Mouse (Mus musculus) left cerebral cortex, postnatal 25 days (tissue): ENCODE data around the gene Gad1. TPM values are rescaled to one million over a fixed set of nuclear protein-coding genes. Genes with fewer than 3 reads are reported as not detected.

Experiments used
- DNase-seq, 2 experiments: peaks; one replicate each; pipeline ENCODE4 v3.0.0; 2022; ENCODE audit warnings: low spot score in 2 of 2, mixed read lengths in 1 of 2
- intact Hi-C: fragments of 180-260 bp; cut with DNase I; formaldehyde crosslinking; loops from one replicate; pipeline ENCODE4 v1.15.1; 2025
- total RNA-seq, 2 experiments: library from RNA; stranded (reverse); gene quantifications; 2 replicates each; pipeline ENCODE4 v1.2.3; 2021

Gene Gad1
- total RNA-seq, 2 experiments from 2014 or later = 313 to 395 TPM

GRCm38 (mm10) chr2:70616076-70616475, 63.2 kb downstream of the Gad1 start:
- no peak for DNase-seq
- intact Hi-C loops = no loop called here

DNA sequence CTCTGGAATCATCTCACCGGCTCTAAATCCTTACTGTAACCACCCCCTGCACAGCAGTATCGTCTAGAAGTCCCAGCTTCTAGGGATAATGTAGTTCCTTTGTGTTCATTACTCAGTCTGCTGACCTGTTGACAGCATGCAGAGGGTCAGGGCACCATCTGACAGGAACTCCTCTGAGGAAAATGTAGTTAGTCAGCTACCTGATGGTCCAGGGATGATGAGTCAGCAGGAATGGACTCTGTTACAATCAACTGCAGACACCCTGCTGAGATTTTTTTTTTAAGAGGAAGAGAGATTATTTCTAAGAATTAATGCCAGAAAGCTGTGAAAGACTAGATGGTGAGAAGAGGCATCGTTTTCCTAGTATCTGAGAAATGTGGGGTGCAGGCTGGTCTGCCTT, 63.7 kb downstream of the Gad1 start:
- DNase-seq = no peak
- intact Hi-C loops = no loop called here

- intact Hi-C loops = no loop called here
- no peak for DNase-seq
These were observed 66.5 kb downstream of the Gad1 start for GRCm38 (mm10) chr2:70619232-70619835.

DNA sequence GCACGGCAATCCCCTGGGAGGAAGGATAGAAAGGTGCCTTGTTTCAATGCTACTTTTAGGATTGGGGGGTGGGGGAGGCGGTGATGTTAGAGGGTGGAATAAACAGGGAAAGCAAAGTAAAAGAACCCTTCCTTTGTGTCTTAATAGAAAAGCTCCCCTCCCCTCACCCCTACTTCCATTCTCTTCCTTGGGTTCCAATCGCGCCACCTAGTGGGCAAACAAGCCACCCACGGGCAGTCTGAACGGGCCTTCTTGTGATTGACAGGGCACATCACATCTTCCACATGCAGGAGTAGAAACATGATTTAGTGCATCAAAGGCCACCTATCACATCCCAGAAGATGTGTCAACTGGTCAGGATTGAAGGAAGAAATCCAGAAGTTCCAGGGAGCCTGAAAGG, 67.4 kb downstream of the Gad1 start:
- DNase-seq = peak; percentile 22 to 41
- intact Hi-C loops = no loop called here

GRCm38 (mm10) chr2:70622244-70622643, 69.4 kb downstream of the Gad1 start:
- intact Hi-C loops = no loop called here
- DNase-seq = no peak

- no peak for DNase-seq
- intact Hi-C loops = no loop called here
These were observed 72.9 kb downstream of the Gad1 start for GRCm38 (mm10) chr2:70625761-70626160.

DNA sequence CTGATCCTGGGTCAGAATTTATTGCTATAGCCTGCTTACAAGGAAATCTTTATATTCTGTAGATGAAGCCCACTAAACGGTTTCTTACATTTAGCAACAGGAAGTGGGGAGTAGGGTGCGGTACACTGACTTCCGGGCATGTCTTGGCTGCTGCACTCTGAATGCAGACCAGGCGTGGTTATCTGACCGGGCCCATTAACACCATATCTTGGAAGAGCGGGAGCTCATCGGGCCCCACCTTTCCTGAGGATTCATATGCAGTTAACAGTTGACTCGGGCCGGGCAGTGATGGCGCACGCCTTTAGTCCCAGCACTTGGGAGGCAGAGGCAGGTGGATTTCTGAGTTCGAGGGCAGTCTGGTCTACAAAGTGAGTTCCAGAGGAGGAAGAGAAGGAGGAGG, 75.5 kb downstream of the Gad1 start:
- intact Hi-C loops = no loop called here
- DNase-seq = no peak

DNA sequence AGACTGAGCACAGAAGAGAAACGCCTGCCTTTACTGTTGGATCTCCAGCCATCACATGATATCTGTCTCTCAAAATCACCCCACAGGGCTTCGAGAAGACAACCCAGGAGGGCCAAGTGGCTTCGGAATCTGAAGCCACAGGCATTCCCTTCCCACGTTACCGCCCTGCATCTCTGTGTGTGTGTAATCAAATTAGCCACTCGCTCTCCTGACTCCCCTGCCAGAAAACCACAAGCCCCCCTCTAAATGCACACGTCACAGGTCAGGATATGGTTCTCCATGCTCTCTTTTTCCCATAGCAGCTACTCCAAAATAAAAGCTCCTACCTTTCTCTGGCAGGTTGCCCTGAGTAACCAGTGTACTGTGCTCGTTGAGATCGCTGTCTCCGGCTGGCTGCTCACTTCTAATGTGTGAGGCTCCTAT, 76.5 kb downstream of the Gad1 start:
- intact Hi-C loops = no loop called here
- peak; percentile 14 to 21 for DNase-seq

- DNase-seq = no peak
- intact Hi-C loops = no loop called here
These were observed 77.0 kb downstream of the Gad1 start for GRCm38 (mm10) chr2:70629921-70630320.

- no peak for DNase-seq
- intact Hi-C loops = no loop called here
These were observed 78.4 kb downstream of the Gad1 start for GRCm38 (mm10) chr2:70631321-70631720.

- intact Hi-C loops = no loop called here
- DNase-seq = no peak
These were observed 79.5 kb downstream of the Gad1 start for GRCm38 (mm10) chr2:70632412-70632811.

DNA sequence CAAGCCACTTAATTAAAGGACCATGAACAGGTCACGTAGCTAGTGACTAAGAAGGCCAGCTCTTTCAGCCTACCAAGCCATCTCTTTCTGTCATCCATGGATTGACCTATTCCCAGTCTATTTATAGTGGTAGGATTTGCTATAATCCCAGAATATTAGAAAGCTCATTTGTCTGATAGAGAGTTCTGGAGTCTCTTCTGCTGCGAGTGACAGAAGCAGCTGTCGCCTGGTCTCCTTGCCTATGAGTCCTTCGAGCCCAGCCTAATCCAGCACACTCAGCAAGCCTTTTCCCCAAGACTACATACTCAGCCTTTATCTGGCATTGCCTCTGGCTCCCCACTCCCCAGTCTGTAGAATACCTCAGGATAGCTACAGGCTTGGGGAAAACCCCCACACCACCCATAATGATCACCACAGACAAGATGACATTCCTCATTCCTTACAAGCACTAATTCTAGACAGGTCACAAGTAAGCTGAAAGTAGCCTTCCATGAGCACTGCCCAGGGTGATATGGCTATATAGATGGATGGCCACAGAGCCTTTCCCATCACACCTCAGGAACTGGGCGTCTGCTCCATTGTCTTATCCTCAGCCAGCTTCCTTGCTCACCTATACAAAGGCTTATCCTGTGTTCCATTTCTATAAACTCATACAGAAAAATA, 81.3 kb downstream of the Gad1 start:
- intact Hi-C loops = no loop called here
- DNase-seq = no peak

GRCm38 (mm10) chr2:70640968-70641367, 88.1 kb downstream of the Gad1 start:
- intact Hi-C loops = no loop called here
- no peak for DNase-seq

- no peak for DNase-seq
- intact Hi-C loops = no loop called here
These were observed 90.2 kb downstream of the Gad1 start for GRCm38 (mm10) chr2:70642971-70643565.

GRCm38 (mm10) chr2:70645266-70645780, 92.5 kb downstream of the Gad1 start:
- DNase-seq = no peak
- intact Hi-C loops = no loop called here

DNA sequence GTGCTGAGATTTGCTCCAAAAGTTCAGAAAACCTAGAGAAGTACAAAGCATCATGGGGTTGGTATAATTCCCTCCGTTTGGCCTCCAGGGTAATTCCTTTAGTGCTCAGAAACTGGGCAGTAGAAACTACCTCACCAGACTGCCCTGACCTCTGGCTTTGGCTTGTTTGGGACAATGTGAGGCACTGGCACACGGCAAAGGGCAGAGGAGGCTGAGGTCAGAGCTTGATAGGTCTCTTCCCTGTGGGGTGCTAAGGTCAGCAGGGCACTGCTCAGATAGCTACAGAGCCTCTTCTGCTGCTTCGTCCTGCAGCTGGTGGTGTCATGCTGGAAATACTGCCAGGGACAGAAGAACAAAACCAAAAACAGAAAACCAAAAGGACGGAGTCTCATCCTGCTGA, 94.8 kb downstream of the Gad1 start:
- DNase-seq = no peak
- intact Hi-C loops = no loop called here

GRCm38 (mm10) chr2:70648271-70648670, 95.4 kb downstream of the Gad1 start:
- DNase-seq = no peak
- intact Hi-C loops = no loop called here

- intact Hi-C loops = no loop called here
- no peak for DNase-seq
These were observed 96.6 kb downstream of the Gad1 start for GRCm38 (mm10) chr2:70649471-70649870.
